ENCODE assay signal across 25 mouse cellular contexts in the genomic region with DNA sequence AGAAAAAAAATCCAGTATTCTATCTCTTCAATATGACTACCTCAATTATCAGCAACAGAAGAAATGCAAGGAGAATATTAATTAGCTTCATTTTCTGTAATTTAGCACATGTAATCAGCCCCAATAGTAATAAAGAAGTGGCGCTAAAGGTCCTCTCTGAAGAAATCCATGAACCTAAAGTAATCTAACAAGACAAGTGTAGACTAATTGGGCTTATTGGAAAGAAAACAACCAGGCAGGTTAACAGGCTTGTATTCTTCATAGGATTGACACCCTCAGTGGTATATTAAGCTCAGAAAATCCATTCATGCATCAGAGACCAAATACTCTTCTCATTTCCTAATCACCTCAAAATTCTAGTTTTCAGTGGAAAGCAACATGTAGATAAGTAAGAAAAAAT.
DNase-seq lines count a peak whose midpoint lies in the region; ATAC-seq and TF ChIP-seq lines count a peak whose summit lies in the region.
"Had no signal": no experiment of that assay in that cellular context is flagged by ENCODE, and none has a peak within 500 bp of the region (broad histone marks: within the 10 kb centered on the region; RNA-seq: fewer than 3 reads in every experiment).

No protein-coding gene starts in this region.

- DNase-seq in Muller cell, postnatal 12 days (ENCODE audit: inconsistent ontology term), result peak; percentile 52
- peak; percentile 56 for DNase-seq in brain, embryonic 14.5 days (ENCODE audit: low read depth)
- DNase-seq in midbrain, embryonic 11.5 days (ENCODE audit: low spot score, missing footprints), result no peak
- no peak for DNase-seq in urinary bladder, postnatal 4 days (ENCODE audit: low spot score in 2 of 2)
- DNase-seq: adrenal gland, adult 8-10 months; adrenal gland, postnatal 25 days; cerebellum, adult 2 months; cerebellum, adult 9-11 months; cerebellum, postnatal 25 days; gastrocnemius, postnatal 10 days; gastrocnemius, postnatal 36 days; heart, adult 2 months; heart, postnatal 14 days; heart, postnatal 4 days; kidney, adult 11 months had no signal

- no peak overlapping the region for H3K4me3 ChIP-seq in forebrain, embryonic 13.5 days
- H3K4me3 ChIP-seq in forebrain, embryonic 15.5 days, result no peak overlapping the region
- no peak overlapping the region for H3K4me3 ChIP-seq in midbrain, embryonic 11.5 days (ENCODE audit: low read depth, low read length)
- H3K4me3 ChIP-seq: embryonic facial prominence, embryonic 12.5 days; embryonic facial prominence, embryonic 15.5 days; heart, adult 2 months; heart, embryonic 10.5 days; heart, embryonic 13.5 days; intestine, embryonic 15.5 days had no signal

- no peaks in the 10 kb centered on the region for H3K27me3 ChIP-seq in forebrain, embryonic 13.5 days
- H3K27me3 ChIP-seq in forebrain, embryonic 15.5 days, result no peaks in the 10 kb centered on the region
- no peaks in the 10 kb centered on the region for H3K27me3 ChIP-seq in midbrain, embryonic 11.5 days (ENCODE audit: control insufficient read depth, insufficient read depth, low read length)
- H3K27me3 ChIP-seq: embryonic facial prominence, embryonic 12.5 days; embryonic facial prominence, embryonic 15.5 days; heart, embryonic 13.5 days; intestine, embryonic 15.5 days had no signal

- H3K4me1 ChIP-seq in forebrain, embryonic 13.5 days, result peaks cover 6% of the 10 kb centered on the region
- no peaks in the 10 kb centered on the region for H3K4me1 ChIP-seq in forebrain, embryonic 15.5 days
- H3K4me1 ChIP-seq in midbrain, embryonic 11.5 days (ENCODE audit: control insufficient read depth, insufficient read depth, low read length), result no peaks in the 10 kb centered on the region
- H3K4me1 ChIP-seq: embryonic facial prominence, embryonic 12.5 days; embryonic facial prominence, embryonic 15.5 days; heart, embryonic 10.5 days; heart, embryonic 13.5 days; intestine, embryonic 15.5 days had no signal

- no peaks in the 10 kb centered on the region for H3K9me3 ChIP-seq in forebrain, embryonic 13.5 days (replicated peaks)
- no peaks in the 10 kb centered on the region for H3K9me3 ChIP-seq in forebrain, embryonic 15.5 days
- no peaks in the 10 kb centered on the region for H3K9me3 ChIP-seq in midbrain, embryonic 11.5 days (ENCODE audit: control insufficient read depth, low read length)
- H3K9me3 ChIP-seq: embryonic facial prominence, embryonic 12.5 days; embryonic facial prominence, embryonic 15.5 days; heart, embryonic 10.5 days; heart, embryonic 13.5 days; intestine, embryonic 15.5 days had no signal

- no peak overlapping the region for H3K9ac ChIP-seq in forebrain, embryonic 13.5 days
- no peak overlapping the region for H3K9ac ChIP-seq in forebrain, embryonic 15.5 days (replicated peaks)
- no peak overlapping the region for H3K9ac ChIP-seq in midbrain, embryonic 11.5 days (ENCODE audit: low read length)
- H3K9ac ChIP-seq: embryonic facial prominence, embryonic 12.5 days; embryonic facial prominence, embryonic 15.5 days; heart, embryonic 13.5 days; hindbrain, embryonic 14.5 days; intestine, embryonic 15.5 days had no signal

- H3K36me3 ChIP-seq in forebrain, embryonic 13.5 days (ENCODE audit: poor library complexity, severe bottlenecking), result no peaks in the 10 kb centered on the region
- no peaks in the 10 kb centered on the region for H3K36me3 ChIP-seq in forebrain, embryonic 15.5 days
- no peaks in the 10 kb centered on the region for H3K36me3 ChIP-seq in midbrain, embryonic 11.5 days (ENCODE audit: control insufficient read depth, insufficient read depth, low read length)
- H3K36me3 ChIP-seq: embryonic facial prominence, embryonic 12.5 days; embryonic facial prominence, embryonic 15.5 days; heart, embryonic 10.5 days; heart, embryonic 13.5 days; intestine, embryonic 15.5 days had no signal

- ATAC-seq in forebrain, embryonic 13.5 days, result peak; percentile 36; the same call in 1 of the 2 replicates
- ATAC-seq in forebrain, embryonic 15.5 days (replicated peaks), result no peak
- ATAC-seq in midbrain, embryonic 11.5 days (ENCODE audit: low FRiP score), result no peak
- ATAC-seq: activated CD4-positive, CD25-positive, alpha-beta regulatory T cell, adult 4 months; CD4-positive, CD25-positive, alpha-beta regulatory T cell, adult 4 months; intestine, embryonic 15.5 days had no signal

- H3K4me2 ChIP-seq in forebrain, embryonic 13.5 days, result no peak overlapping the region
- no peak overlapping the region for H3K4me2 ChIP-seq in forebrain, embryonic 15.5 days (replicated peaks)
- no peak overlapping the region for H3K4me2 ChIP-seq in midbrain, embryonic 11.5 days
- H3K4me2 ChIP-seq: embryonic facial prominence, embryonic 12.5 days; embryonic facial prominence, embryonic 15.5 days; heart, embryonic 13.5 days; hindbrain, embryonic 14.5 days; intestine, embryonic 15.5 days had no signal

- no peak for TF ChIP-seq POLR2A in brain, embryonic 14.5 days (IDR thresholded peaks at IDR 0.05; ENCODE audit: borderline replicate concordance, extremely low read depth, insufficient read depth, insufficient read length, poor library complexity, severe bottlenecking)

- TF ChIP-seq CTCF in brain, embryonic 14.5 days (IDR thresholded peaks at IDR 0.05; ENCODE audit: borderline replicate concordance, extremely low read depth, insufficient read depth, insufficient read length), result no peak

- WGBS in forebrain, embryonic 13.5 days, result 35% methylated on average over 1 of the region's 1 CpGs
- WGBS in forebrain, embryonic 15.5 days, result 45% methylated on average over 1 of the region's 1 CpGs
- 83% methylated on average over 1 of the region's 1 CpGs for WGBS in midbrain, embryonic 11.5 days

- no peak overlapping the region for H3K27ac ChIP-seq in forebrain, embryonic 13.5 days
- no peak overlapping the region for H3K27ac ChIP-seq in forebrain, embryonic 15.5 days (replicated peaks)
- H3K27ac ChIP-seq in midbrain, embryonic 11.5 days (ENCODE audit: low read depth, low read length), result no peak overlapping the region
- H3K27ac ChIP-seq: embryonic facial prominence, embryonic 12.5 days; embryonic facial prominence, embryonic 15.5 days; heart, adult 2 months; heart, embryonic 10.5 days; heart, embryonic 13.5 days; hindbrain, embryonic 14.5 days; intestine, embryonic 15.5 days had no signal

Comparison
In these comparisons a context has a peak if more than half of its experiments do, and no peak if none do; other contexts are left out.
1. DNase-seq: peak in Muller cell, postnatal 12 days (single experiment) and brain, embryonic 14.5 days (single experiment); none in midbrain, embryonic 11.5 days (single experiment) and urinary bladder, postnatal 4 days (0 of 2).